5 mouse cellular contexts compared by ENCODE assay signal in the genomic region with DNA sequence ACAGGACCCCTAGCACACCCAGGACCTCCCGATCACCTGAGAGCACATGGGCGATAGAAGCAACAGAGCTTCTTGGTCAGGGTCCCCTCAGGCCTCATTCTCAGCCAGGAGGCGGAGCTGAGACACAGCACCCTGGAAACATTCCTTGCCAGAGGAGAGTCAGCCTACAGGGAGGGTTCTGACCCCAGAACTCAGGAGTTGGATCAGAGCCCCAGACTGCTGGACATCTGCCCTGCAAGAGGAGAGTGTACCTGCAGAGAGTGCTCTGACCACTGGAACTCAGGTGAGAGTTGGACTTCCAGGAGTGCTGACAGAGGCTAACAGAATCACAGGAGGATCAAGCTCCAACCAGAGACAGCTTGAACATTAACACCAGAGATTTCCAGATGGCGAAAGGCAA.
DNase-seq lines count a peak whose midpoint lies in the region; TF ChIP-seq lines count a peak whose summit lies in the region.
"Not testable (repeated sequence)": the region's sequence is repeated elsewhere in the genome, so short reads cannot be mapped to it uniquely, and the experiment has no call there.

No protein-coding gene starts in this region.

- not testable (repeated sequence) for H3K4me3 ChIP-seq in kidney, adult 2 months (ENCODE audit: insufficient read depth, low read depth, low read length)

- H3K27me3 ChIP-seq in kidney, adult 2 months (replicated peaks; ENCODE audit: control insufficient read depth, insufficient read depth, low read length), result not testable (repeated sequence)

- WGBS in kidney, adult 2 months, result 59% methylated on average over 4 of the region's 4 CpGs

- peak; percentile 79 for DNase-seq in kidney, adult 11 months
- DNase-seq in kidney, adult 2 months, result peak; percentile 82
- peak; percentile 83 for DNase-seq in kidney, adult 9 months
- peak; percentile 40 for DNase-seq in kidney, postnatal 14 days
- DNase-seq in kidney, postnatal 36 days, result peak; percentile 77 to 78

- not testable (repeated sequence) for TF ChIP-seq POLR2A in kidney, adult 2 months (IDR thresholded peaks at IDR 0.05; ENCODE audit: low read depth, low read length)

- H3K36me3 ChIP-seq in kidney, adult 2 months (ENCODE audit: control insufficient read depth, insufficient read depth, low read length), result not testable (repeated sequence)

- not testable (repeated sequence) for TF ChIP-seq CTCF in kidney, adult 2 months (conservative IDR thresholded peaks at IDR 0.05; ENCODE audit: insufficient read depth, insufficient read length, low read depth, low read length)

- H3K27ac ChIP-seq in kidney, adult 2 months (ENCODE audit: insufficient read depth, low read depth, low read length), result not testable (repeated sequence)

- not testable (repeated sequence) for H3K4me1 ChIP-seq in kidney, adult 2 months (ENCODE audit: control insufficient read depth, insufficient read depth, low read length)
